Mouse (Mus musculus): ENCODE data around the gene Noxo1.
A peak's percentile ranks its signal among the peaks of the same experiment; 100 is the strongest.
"Not testable (repeated sequence)": the region's sequence is repeated elsewhere in the genome, so short reads cannot be mapped to it uniquely, and the experiment has no call there.

The Noxo1 gene

GRCm38 (mm10) chr17:24719494-24720222, 23.6 kb downstream of the Noxo1 start:
- peak; percentile 99 for DNase-seq (ENCODE audit: low read depth, low spot score)

- not testable (repeated sequence) for DNase-seq (ENCODE audit: low read depth, low spot score)
These were observed 24.6 kb downstream of the Noxo1 start for GRCm38 (mm10) chr17:24720616-24721015.

- DNase-seq (ENCODE audit: low read depth, low spot score) = not testable (repeated sequence)
These were observed 25.4 kb downstream of the Noxo1 start for GRCm38 (mm10) chr17:24721383-24721955.

GRCm38 (mm10) chr17:24722220-24722924, 26.3 kb downstream of the Noxo1 start:
- peak; percentile 82 for DNase-seq (ENCODE audit: low read depth, low spot score)

GRCm38 (mm10) chr17:24723122-24723880, 27.3 kb downstream of the Noxo1 start:
- DNase-seq (ENCODE audit: low read depth, low spot score) = peak; percentile 65

- peak; percentile 51 for DNase-seq (ENCODE audit: low read depth, low spot score)
These were observed 27.8 kb downstream of the Noxo1 start for GRCm38 (mm10) chr17:24723881-24724180.

GRCm38 (mm10) chr17:24724184-24724583, 28.1 kb downstream of the Noxo1 start, which contains the start of gene Ndufb10:
Gene Ndufb10 (minus strand): TSS chr17:24724478.
- peak; percentile 97 for DNase-seq (ENCODE audit: low read depth, low spot score)

- no peak for DNase-seq (ENCODE audit: low read depth, low spot score)
These were observed 29.8 kb downstream of the Noxo1 start for GRCm38 (mm10) chr17:24725637-24726390.

- no peak for DNase-seq (ENCODE audit: low read depth, low spot score)
These were observed 31.6 kb downstream of the Noxo1 start, which contains the start of gene Rpl3l for GRCm38 (mm10) chr17:24727618-24728017. Gene Rpl3l (plus strand): TSS chr17:24727820.

GRCm38 (mm10) chr17:24728184-24728583, 32.1 kb downstream of the Noxo1 start:
- no peak for DNase-seq (ENCODE audit: low read depth, low spot score)

GRCm38 (mm10) chr17:24729067-24729466, 33.0 kb downstream of the Noxo1 start:
- no peak for DNase-seq (ENCODE audit: low read depth, low spot score)

- DNase-seq (ENCODE audit: low read depth, low spot score) = no peak
These were observed 34.8 kb downstream of the Noxo1 start for GRCm38 (mm10) chr17:24730787-24731186.

GRCm38 (mm10) chr17:24732233-24732935, 36.4 kb downstream of the Noxo1 start:
- DNase-seq (ENCODE audit: low read depth, low spot score) = no peak

- no peak for DNase-seq (ENCODE audit: low read depth, low spot score)
These were observed 37.5 kb downstream of the Noxo1 start for GRCm38 (mm10) chr17:24733434-24734050.

GRCm38 (mm10) chr17:24734513-24734912, 38.5 kb downstream of the Noxo1 start:
- DNase-seq (ENCODE audit: low read depth, low spot score) = no peak

GRCm38 (mm10) chr17:24735446-24735845, 39.4 kb downstream of the Noxo1 start:
- DNase-seq (ENCODE audit: low read depth, low spot score) = no peak

GRCm38 (mm10) chr17:24736330-24737051, 40.5 kb downstream of the Noxo1 start, which contains the start of gene Msrb1:
Gene Msrb1 (plus strand): TSS chr17:24736642.
- DNase-seq (ENCODE audit: low read depth, low spot score) = peak; percentile 100

- no peak for DNase-seq (ENCODE audit: low read depth, low spot score)
These were observed 41.2 kb downstream of the Noxo1 start for GRCm38 (mm10) chr17:24737135-24737810.

- no peak for DNase-seq (ENCODE audit: low read depth, low spot score)
These were observed 42.2 kb downstream of the Noxo1 start for GRCm38 (mm10) chr17:24738238-24738637.

All from ZHBTc4 (cell line).